Mouse (Mus musculus) midbrain, embryonic 12.5 days (tissue): ENCODE data around the gene Mat2a. TPM values are rescaled to one million over a fixed set of nuclear protein-coding genes. Genes with fewer than 3 reads are reported as not detected.
A peak's percentile ranks its signal among the peaks of the same experiment; 100 is the strongest.
"Not testable (repeated sequence)": the region's sequence is repeated elsewhere in the genome, so short reads cannot be mapped to it uniquely, and the experiment has no call there.

ENCODE experiments used
- ATAC-seq: fragments of 200-750 bp; cut with Nextera tagmentation; 2 replicates; pipeline ENCODE4 v1.8.0; 2017; ENCODE audit warnings: low read depth, moderate TSS enrichment, moderate library complexity; ENCODE audit not compliant: low FRiP score
- H3K27ac ChIP-seq: fragments of 300-500 bp; sonication (generic); replicated peaks from 2 replicates; pipeline ENCODE4 v1.5.1; 2016; ENCODE audit warnings: mild to moderate bottlenecking
- H3K27me3 ChIP-seq: fragments of 300-500 bp; sonication (generic); 2 replicates; pipeline ENCODE4 v1.6.1; 2016; ENCODE audit warnings: mild to moderate bottlenecking
- H3K36me3 ChIP-seq: fragments of 300-500 bp; sonication (generic); 2 replicates; pipeline ENCODE4 v1.6.1; 2016
- H3K4me1 ChIP-seq: fragments of 300-500 bp; sonication (generic); 2 replicates; pipeline ENCODE4 v1.6.1; 2016
- H3K4me2 ChIP-seq: fragments of 300-500 bp; sonication (generic); replicated peaks from 2 replicates; pipeline ENCODE4 v1.6.1; 2016; ENCODE audit warnings: mild to moderate bottlenecking, moderate library complexity
- H3K4me3 ChIP-seq: fragments of 300-500 bp; sonication (generic); 2 replicates; pipeline ENCODE4 v1.5.1; 2016; ENCODE audit warnings: mild to moderate bottlenecking
- H3K9ac ChIP-seq: fragments of 300-500 bp; sonication (generic); replicated peaks from 2 replicates; pipeline ENCODE4 v1.6.1; 2016; ENCODE audit warnings: mild to moderate bottlenecking, moderate library complexity
- H3K9me3 ChIP-seq: fragments of 300-500 bp; sonication (generic); 2 replicates; pipeline ENCODE4 v1.6.1; 2016; ENCODE audit warnings: mild to moderate bottlenecking
- WGBS: fragments of 180-500 bp; shearing (Covaris S2); methylation state at CpG from one replicate; pipeline ENCODE4 v1.1.7; 2016; 5-methylcytosine and 5-hydroxymethylcytosine counted together
- polyA plus RNA-seq: library from polyadenylated mRNA; unstranded; fragments of >200 nt; fragmentation: Nextera tagmentation; extraction: Ambion mirVana; gene quantifications from 2 replicates; pipeline ENCODE4 v1.2.1, GENCODE M21; 2016

Mat2a gene
- polyA plus RNA-seq, 1 experiment from 2014 or later: 422 TPM

- no peak overlapping the region for H3K4me3 ChIP-seq
- no peaks in the 10 kb centered on the region for H3K9me3 ChIP-seq
- peaks cover 6% of the 10 kb centered on the region; the same call in 1 of the 2 replicates for H3K4me1 ChIP-seq
- no peak overlapping the region for H3K4me2 ChIP-seq
- no peaks in the 10 kb centered on the region for H3K27me3 ChIP-seq
- no peak for ATAC-seq
- no peak overlapping the region for H3K27ac ChIP-seq
- H3K9ac ChIP-seq: no peak overlapping the region
- H3K36me3 ChIP-seq: no peaks in the 10 kb centered on the region
- whole genome bisulfite sequencing: 75% methylated on average over 2 of the region's 2 CpGs
Observed at GRCm38 (mm10) chr6:72452329-72452728, 13.0 kb upstream of the Mat2a start.

- not testable (repeated sequence) for H3K27me3 ChIP-seq, H3K4me2 ChIP-seq, H3K9ac ChIP-seq, H3K4me3 ChIP-seq, H3K9me3 ChIP-seq, H3K36me3 ChIP-seq, ATAC-seq, H3K4me1 ChIP-seq, H3K27ac ChIP-seq
- WGBS: 72% methylated on average over 2 of the region's 2 CpGs
Observed at GRCm38 (mm10) chr6:72451778-72452177, 12.4 kb upstream of the Mat2a start.

- H3K9me3 ChIP-seq: no peaks in the 10 kb centered on the region
- H3K9ac ChIP-seq: no peak overlapping the region
- H3K36me3 ChIP-seq: no peaks in the 10 kb centered on the region
- no peaks in the 10 kb centered on the region for H3K4me1 ChIP-seq
- no peak overlapping the region for H3K4me2 ChIP-seq
- 84% methylated on average over 2 of the region's 2 CpGs for WGBS
- ATAC-seq: no peak
- no peaks in the 10 kb centered on the region for H3K27me3 ChIP-seq
- H3K27ac ChIP-seq: no peak overlapping the region
- no peak overlapping the region for H3K4me3 ChIP-seq
Observed at GRCm38 (mm10) chr6:72447487-72447886, 8.1 kb upstream of the Mat2a start.

- ATAC-seq: no peak
- Histone ChIP-seq H3K9me3 (no peaks in the 10 kb centered on the region), H3K4me2 (no peak overlapping the region), H3K4me1 (peaks cover 13% of the 10 kb centered on the region), H3K27me3 (no peaks in the 10 kb centered on the region), H3K36me3 (no peaks in the 10 kb centered on the region), H3K27ac (no peak overlapping the region), H3K4me3 (no peak overlapping the region), H3K9ac (no peak overlapping the region)
Observed at GRCm38 (mm10) chr6:72445011-72445410, 5.7 kb upstream of the Mat2a start.

- H3K9ac ChIP-seq: no peak overlapping the region
- no peak overlapping the region for H3K4me2 ChIP-seq
- 88% methylated on average over 1 of the region's 1 CpGs for WGBS
- no peaks in the 10 kb centered on the region for H3K36me3 ChIP-seq
- H3K4me1 ChIP-seq: peaks cover 14% of the 10 kb centered on the region
- no peak overlapping the region for H3K4me3 ChIP-seq
- H3K9me3 ChIP-seq: no peaks in the 10 kb centered on the region
- H3K27me3 ChIP-seq: no peaks in the 10 kb centered on the region
- ATAC-seq: no peak
- no peak overlapping the region for H3K27ac ChIP-seq
Observed at GRCm38 (mm10) chr6:72442921-72443604, 3.7 kb upstream of the Mat2a start.

GRCm38 (mm10) chr6:72440186-72440990 is 1.0 kb upstream of the Mat2a start:
- no peak for ATAC-seq
- Histone ChIP-seq H3K4me3 (peak overlapping the region; percentile 95), H3K9me3 (no peaks in the 10 kb centered on the region), H3K4me2 (peak overlapping the region; percentile 79), H3K9ac (peak overlapping the region; percentile 99), H3K27me3 (no peaks in the 10 kb centered on the region), H3K36me3 (peaks cover 22% of the 10 kb centered on the region), H3K27ac (peak overlapping the region; percentile 98), H3K4me1 (peaks cover 32% of the 10 kb centered on the region)
- WGBS: 9% methylated on average over 17 of the region's 17 CpGs

GRCm38 (mm10) chr6:72438862-72439354 is 450 bp downstream of the Mat2a start:
- Histone ChIP-seq H3K27me3 (no peaks in the 10 kb centered on the region), H3K36me3 (peaks cover 35% of the 10 kb centered on the region), H3K4me3 (peak overlapping the region; percentile 95), H3K4me2 (peak overlapping the region; percentile 79), H3K9ac (peak overlapping the region; percentile 99), H3K27ac (peak overlapping the region; percentile 98), H3K9me3 (no peaks in the 10 kb centered on the region), H3K4me1 (peaks cover 33% of the 10 kb centered on the region)
- under 1% methylated on average over 53 of the region's 57 CpGs for WGBS
- peak; percentile 8 for ATAC-seq

GRCm38 (mm10) chr6:72438226-72438625 is 1.1 kb downstream of the Mat2a start:
- Histone ChIP-seq H3K4me1 (peaks cover 33% of the 10 kb centered on the region), H3K27me3 (no peaks in the 10 kb centered on the region), H3K9me3 (no peaks in the 10 kb centered on the region), H3K27ac (0 out of 2 replicates have a peak overlapping the region, but pooled peaks have one; percentile 98), H3K4me2 (peak overlapping the region; percentile 79), H3K4me3 (peak overlapping the region; percentile 95), H3K36me3 (peaks cover 42% of the 10 kb centered on the region), H3K9ac (peak overlapping the region; percentile 99)
- no peak for ATAC-seq
- WGBS: under 1% methylated on average over 5 of the region's 5 CpGs

- H3K27ac ChIP-seq: no peak overlapping the region
- no peak overlapping the region for H3K4me2 ChIP-seq
- no peaks in the 10 kb centered on the region for H3K27me3 ChIP-seq
- peaks cover 12% of the 10 kb centered on the region for H3K4me1 ChIP-seq
- peaks cover 77% of the 10 kb centered on the region for H3K36me3 ChIP-seq
- H3K4me3 ChIP-seq: no peak overlapping the region
- no peak for ATAC-seq
- 88% methylated on average over 2 of the region's 2 CpGs for WGBS
- H3K9me3 ChIP-seq: no peaks in the 10 kb centered on the region
- no peak overlapping the region for H3K9ac ChIP-seq
Observed at GRCm38 (mm10) chr6:72432153-72432552, 7.2 kb downstream of the Mat2a start.

GRCm38 (mm10) chr6:72430989-72431921 is 8.1 kb downstream of the Mat2a start:
- Histone ChIP-seq H3K9me3 (no peaks in the 10 kb centered on the region), H3K4me3 (no peak overlapping the region), H3K9ac (no peak overlapping the region), H3K4me1 (0 out of 2 replicates have a peak, but pooled peaks cover 3% of the 10 kb centered on the region), H3K27me3 (no peaks in the 10 kb centered on the region), H3K4me2 (no peak overlapping the region), H3K36me3 (peaks cover 71% of the 10 kb centered on the region), H3K27ac (no peak overlapping the region)
- ATAC-seq: peak; percentile 58
- WGBS: 43% methylated on average over 5 of the region's 5 CpGs

GRCm38 (mm10) chr6:72429061-72429842 is 10.1 kb downstream of the Mat2a start:
- Histone ChIP-seq H3K9me3 (no peaks in the 10 kb centered on the region), H3K27me3 (no peaks in the 10 kb centered on the region), H3K4me2 (no peak overlapping the region), H3K4me1 (no peaks in the 10 kb centered on the region), H3K4me3 (no peak overlapping the region), H3K36me3 (peaks cover 71% of the 10 kb centered on the region), H3K9ac (no peak overlapping the region), H3K27ac (no peak overlapping the region)
- 90% methylated on average over 21 of the region's 21 CpGs for WGBS
- no peak for ATAC-seq
